Mouse (Mus musculus) CH12.LX (cell line): Measurements from ENCODE around the gene Akap2. TPM values are rescaled to one million over a fixed set of nuclear protein-coding genes. Genes with fewer than 3 reads are reported as not detected.

Experiments
- DNase-seq: peaks from one replicate; pipeline ENCODE4 v3.0.0-alpha.2; 2013; ENCODE audit errors: extremely low read depth
- H3K27ac ChIP-seq: 2 replicates; pipeline ENCODE4 v1.5.1; 2012; ENCODE audit warnings: low read depth, mild to moderate bottlenecking, control low read depth, moderate library complexity; ENCODE audit not compliant: insufficient read depth
- H3K27me3 ChIP-seq: replicated peaks from 2 replicates; pipeline ENCODE3; 2012; ENCODE audit warnings: inconsistent platforms
- H3K36me3 ChIP-seq, 2 experiments: replicated peaks in 1 of 2; 2 replicates each; pipeline versions ENCODE3 to v1.6.1; 2012; ENCODE audit warnings: inconsistent platforms in 1 of 2, low read length in 1 of 2, mild to moderate bottlenecking in 1 of 2, mixed read lengths in 1 of 2, moderate library complexity in 1 of 2; ENCODE audit not compliant: control insufficient read depth in 1 of 2, insufficient read depth in 1 of 2
- H3K4me1 ChIP-seq, 2 experiments: 2 replicates each; pipeline ENCODE4 v1.6.1; 2012; ENCODE audit warnings: inconsistent platforms in 1 of 2, moderate library complexity in 1 of 2; ENCODE audit not compliant: insufficient read depth in 2 of 2, control insufficient read depth in 1 of 2
- H3K4me2 ChIP-seq: 2 replicates; pipeline ENCODE4 v1.6.1; 2012; ENCODE audit warnings: low read depth, mild to moderate bottlenecking, control low read depth; ENCODE audit not compliant: poor library complexity, insufficient read depth, severe bottlenecking
- H3K4me3 ChIP-seq, 3 experiments: fragments of 150-350 bp in 1 of 3; sonication (generic) in 1 of 3; replicated peaks in 1 of 3; 2 replicates each; pipeline versions ENCODE3 to v1.5.1; 2011 to 2012; ENCODE audit warnings: low read depth in 2 of 3, low read length in 2 of 3, mild to moderate bottlenecking in 2 of 3, moderate library complexity in 2 of 3, control low read depth in 1 of 3, improper control_type of control experiment in 1 of 3, inconsistent platforms in 1 of 3, mixed read lengths in 1 of 3; ENCODE audit not compliant: poor library complexity in 1 of 3
- H3K79me2 ChIP-seq: replicated peaks from 2 replicates; pipeline ENCODE4 v1.6.1; 2012; ENCODE audit warnings: mild to moderate bottlenecking, moderate library complexity; ENCODE audit not compliant: control insufficient read depth, poor library complexity, insufficient read depth, severe bottlenecking; ENCODE audit errors: extremely low read depth
- H3K9ac ChIP-seq: 2 replicates; pipeline ENCODE4 v1.6.1; 2012; ENCODE audit warnings: low read depth, mild to moderate bottlenecking, control low read depth, moderate library complexity; ENCODE audit not compliant: insufficient read depth
- H3K9me3 ChIP-seq: replicated peaks from 2 replicates; pipeline ENCODE3; 2012; ENCODE audit warnings: low read length, inconsistent platforms, mixed read lengths
- BHLHE40 ChIP-seq: IDR thresholded peaks from 2 replicates; pipeline ENCODE4 v1.6.1; 2011; ENCODE audit warnings: mild to moderate bottlenecking, low read depth, low read length, improper control_type of control experiment
- CHD1 ChIP-seq: IDR thresholded peaks from 2 replicates; pipeline ENCODE4 v1.6.1; 2012; ENCODE audit warnings: low read depth, low read length, improper control_type of control experiment, inconsistent platforms
- CHD2 ChIP-seq: IDR thresholded peaks from 2 replicates; pipeline ENCODE4 v1.6.1; 2011; ENCODE audit warnings: low read length, improper control_type of control experiment
- CTCF ChIP-seq, 2 experiments: IDR thresholded peaks in 1 of 2; conservative IDR thresholded peaks in 1 of 2; 2 replicates each; pipeline ENCODE4 v1.5.1; 2011 to 2012; ENCODE audit warnings: low read depth in 2 of 2, low read length in 2 of 2, improper control_type of control experiment in 1 of 2, inconsistent platforms in 1 of 2, mild to moderate bottlenecking in 1 of 2, moderate library complexity in 1 of 2
- E2F4 ChIP-seq: IDR thresholded peaks from 2 replicates; pipeline ENCODE4 v1.6.1; 2011; ENCODE audit warnings: low read depth, low read length, improper control_type of control experiment; ENCODE audit not compliant: insufficient replicate concordance
- ELF1 ChIP-seq: IDR thresholded peaks from 2 replicates; pipeline ENCODE4 v1.6.1; 2014; ENCODE audit warnings: low read depth, mild to moderate bottlenecking, inconsistent platforms, low read length, improper control_type of control experiment
- EP300 ChIP-seq: IDR thresholded peaks from 2 replicates; pipeline ENCODE4 v1.6.1; 2011; ENCODE audit warnings: low read length, improper control_type of control experiment
- ETS1 ChIP-seq: conservative IDR thresholded peaks from 2 replicates; pipeline ENCODE4 v1.6.1; 2012; ENCODE audit warnings: low read depth, mild to moderate bottlenecking, inconsistent platforms, low read length, improper control_type of control experiment, moderate library complexity
- GABPA ChIP-seq: IDR thresholded peaks from 2 replicates; pipeline ENCODE4 v1.6.1; 2012; ENCODE audit warnings: low read depth, low read length, improper control_type of control experiment, inconsistent platforms; ENCODE audit not compliant: insufficient replicate concordance
- HCFC1 ChIP-seq: IDR thresholded peaks from 2 replicates; pipeline ENCODE4 v1.6.1; 2012; ENCODE audit warnings: low read depth, mild to moderate bottlenecking, inconsistent platforms, low read length, improper control_type of control experiment
- IRF4 ChIP-seq: IDR thresholded peaks from 2 replicates; pipeline ENCODE4 v1.6.1; 2014; ENCODE audit warnings: low read depth, mild to moderate bottlenecking, inconsistent platforms, low read length, improper control_type of control experiment
- JUND ChIP-seq: conservative IDR thresholded peaks from 2 replicates; pipeline ENCODE4 v1.6.1; 2011; ENCODE audit warnings: low read depth, low read length, improper control_type of control experiment
- MAFK ChIP-seq: IDR thresholded peaks from 2 replicates; pipeline ENCODE4 v1.6.1; 2011; ENCODE audit warnings: low read length, improper control_type of control experiment; ENCODE audit not compliant: insufficient replicate concordance
- MAX ChIP-seq: IDR thresholded peaks from 2 replicates; pipeline ENCODE4 v1.6.1; 2011; ENCODE audit warnings: low read length, improper control_type of control experiment
- MEF2A ChIP-seq: IDR thresholded peaks from 2 replicates; pipeline ENCODE4 v1.6.1; 2014; ENCODE audit warnings: low read depth, mild to moderate bottlenecking, inconsistent platforms, low read length, improper control_type of control experiment, borderline replicate concordance
- MXI1 ChIP-seq: IDR thresholded peaks from 2 replicates; pipeline ENCODE4 v1.6.1; 2011; ENCODE audit warnings: mild to moderate bottlenecking, low read depth, low read length, improper control_type of control experiment
- MYC ChIP-seq: IDR thresholded peaks from 2 replicates; pipeline ENCODE4 v1.6.1; 2011; ENCODE audit warnings: low read depth, mild to moderate bottlenecking, improper control_type of control experiment, low read length
- NRF1 ChIP-seq: IDR thresholded peaks from 2 replicates; pipeline ENCODE4 v1.6.1; 2014; ENCODE audit warnings: low read depth, mild to moderate bottlenecking, inconsistent platforms, low read length, improper control_type of control experiment, moderate library complexity
- PAX5 ChIP-seq: IDR thresholded peaks from 2 replicates; pipeline ENCODE4 v1.6.1; 2012; ENCODE audit warnings: low read length, inconsistent platforms, mixed read lengths
- POLR2AphosphoS2 ChIP-seq: IDR thresholded peaks from 2 replicates; pipeline ENCODE4 v1.6.1; 2011; ENCODE audit warnings: low read depth, low read length, improper control_type of control experiment
- RAD21 ChIP-seq: IDR thresholded peaks from 2 replicates; pipeline ENCODE4 v1.6.1; 2011; ENCODE audit warnings: low read depth, mild to moderate bottlenecking, low read length, improper control_type of control experiment, moderate library complexity
- RCOR1 ChIP-seq: conservative IDR thresholded peaks from 2 replicates; pipeline ENCODE4 v1.6.1; 2012; ENCODE audit warnings: low read depth, mild to moderate bottlenecking, inconsistent platforms, low read length, improper control_type of control experiment
- SIN3A ChIP-seq: IDR thresholded peaks from 2 replicates; pipeline ENCODE4 v1.6.1; 2012; ENCODE audit warnings: low read length, improper control_type of control experiment, inconsistent platforms
- SMC3 ChIP-seq: IDR thresholded peaks from 2 replicates; pipeline ENCODE4 v1.6.1; 2011; ENCODE audit warnings: low read depth, low read length, improper control_type of control experiment
- TCF12 ChIP-seq: IDR thresholded peaks from 2 replicates; pipeline ENCODE4 v1.6.1; 2014; ENCODE audit warnings: low read depth, mild to moderate bottlenecking, inconsistent platforms, low read length, improper control_type of control experiment
- UBTF ChIP-seq: IDR thresholded peaks from 2 replicates; pipeline ENCODE4 v1.6.1; 2012; ENCODE audit warnings: low read depth, mild to moderate bottlenecking, inconsistent platforms, low read length, improper control_type of control experiment, moderate library complexity
- USF1 ChIP-seq: IDR thresholded peaks from 2 replicates; pipeline ENCODE4 v1.6.1; 2014; ENCODE audit warnings: low read depth, mild to moderate bottlenecking, inconsistent platforms, low read length, improper control_type of control experiment
- USF2 ChIP-seq: conservative IDR thresholded peaks from 2 replicates; pipeline ENCODE4 v1.6.1; 2011; ENCODE audit warnings: low read depth, low read length, improper control_type of control experiment
- ZKSCAN1 ChIP-seq: IDR thresholded peaks from 2 replicates; pipeline ENCODE4 v1.6.1; 2012; ENCODE audit warnings: low read depth, inconsistent platforms, low read length, improper control_type of control experiment, borderline replicate concordance
- ZNF384 ChIP-seq: IDR thresholded peaks from 2 replicates; pipeline ENCODE4 v1.6.1; 2012; ENCODE audit warnings: low read depth, low read length, improper control_type of control experiment, inconsistent platforms
- dilution Hi-C: fragments of 300-500 bp; cut with MboI; formaldehyde crosslinking; loops from 2 replicates; pipeline ENCODE4 v1.14.3; 2020; ENCODE audit warnings: low sequenced_read_pairs; ENCODE audit not compliant: extremely low pct_unique_long_range_greater_than_20kb, extremely low pct_ligation_motif_present
- in situ Hi-C: fragments of 300-500 bp; cut with MboI; formaldehyde crosslinking; loops from 3 replicates; pipeline ENCODE4 v1.14.3; 2019; ENCODE audit warnings: low sequenced_read_pairs, low pct_ligation_motif_present, low pct_unique_long_range_greater_than_20kb, mixed read lengths
- polyA plus RNA-seq: library from polyadenylated mRNA; unstranded; fragments of >175 nt; gene quantifications from 2 replicates; pipeline ENCODE4 v1.2.1, GENCODE M21; 2012; ENCODE audit warnings: low read depth; ENCODE audit not compliant: insufficient read length
- total RNA-seq, 2 experiments: library from RNA; depleted of rRNA; stranded (reverse); fragments of 300-350 nt in 1 of 2; fragments of >200 nt in 1 of 2; gene quantifications; 2 replicates each; pipeline ENCODE4 v1.2.3; 2012 to 2014

Akap2 gene
- total and polyA plus RNA-seq, 3 experiments: 0.25 TPM; not detected in 2

DNA sequence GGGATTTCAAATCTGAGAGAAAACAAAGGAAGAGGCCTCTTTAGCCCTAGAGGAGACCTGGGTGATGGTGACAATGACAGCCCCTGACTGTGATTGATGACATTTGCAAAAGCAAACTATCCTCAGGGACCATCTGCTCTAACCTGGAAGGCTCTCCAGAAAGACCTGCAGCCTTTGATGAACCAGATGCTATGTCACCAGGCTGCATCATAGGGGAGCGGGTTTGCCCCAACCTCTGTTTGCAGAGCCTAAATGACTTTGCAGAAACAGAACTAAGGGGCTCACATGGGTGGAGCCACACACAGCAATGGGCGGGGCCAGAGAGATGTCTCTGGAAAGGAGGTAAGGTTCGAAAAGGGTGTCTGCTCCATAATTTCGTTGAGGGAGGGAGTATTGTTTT is 115.6 kb downstream of the Akap2 start:
- H3K4me1 ChIP-seq: peaks cover 0 to 5% of the 10 kb centered on the region in 2 experiments; a peak in 1 of 4 replicates
- H3K27me3 ChIP-seq: no peaks in the 10 kb centered on the region
- in situ Hi-C loops: no loop called here
- dilution Hi-C loops: no loop called here
- DNase-seq: no peak
- H3K36me3 ChIP-seq: no peaks in the 10 kb centered on the region
- no peak overlapping the region for H3K4me3 ChIP-seq
- no peak for TF ChIP-seq ELF1
- TF ChIP-seq BHLHE40: no peak
- no peak for TF ChIP-seq RCOR1
- TF ChIP-seq IRF4: no peak
- no peak for TF ChIP-seq E2F4
- TF ChIP-seq CHD1: no peak
- no peak for TF ChIP-seq MAX
- TF ChIP-seq POLR2AphosphoS2: no peak
- TF ChIP-seq HCFC1: no peak
- no peak for TF ChIP-seq ZKSCAN1
- TF ChIP-seq GABPA: no peak
- TF ChIP-seq MEF2A: no peak
- no peak for TF ChIP-seq ETS1
- no peak for TF ChIP-seq NRF1
- TF ChIP-seq EP300: no peak
- no peak for TF ChIP-seq JUND
- no peak for TF ChIP-seq PAX5
- TF ChIP-seq MYC: no peak
- no peak for TF ChIP-seq ZNF384
- no peak for TF ChIP-seq MAFK
- H3K79me2 ChIP-seq: no peaks in the 10 kb centered on the region
- H3K9me3 ChIP-seq: peaks cover 6% of the 10 kb centered on the region
- H3K27ac ChIP-seq: no peak overlapping the region
- no peak overlapping the region for H3K9ac ChIP-seq
- H3K4me2 ChIP-seq: no peak overlapping the region

DNA sequence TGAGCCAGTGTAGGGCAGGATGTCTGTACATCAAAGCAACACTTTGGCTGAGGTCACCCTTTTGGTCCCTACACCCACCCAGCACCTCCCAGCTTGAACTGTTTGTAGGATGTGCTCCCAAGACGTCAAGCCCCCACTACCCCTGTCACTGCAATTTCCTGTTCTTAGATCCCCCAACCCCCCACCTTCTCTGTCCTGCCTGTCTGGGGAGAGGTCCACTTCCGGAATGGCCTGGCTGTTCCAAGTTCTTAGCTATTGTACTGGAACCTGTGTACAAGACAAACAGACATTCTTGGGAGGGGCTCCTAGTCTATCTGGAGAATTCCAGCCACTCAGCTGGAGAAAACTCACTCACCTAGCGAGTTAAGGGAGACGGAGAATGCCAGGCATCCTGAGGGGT is 116.7 kb downstream of the Akap2 start:
- in situ Hi-C loops: no loop called here
- Histone ChIP-seq H3K36me3 (no peaks in the 10 kb centered on the region), H3K9me3 (peaks cover 6% of the 10 kb centered on the region), H3K9ac (no peak overlapping the region), H3K79me2 (no peaks in the 10 kb centered on the region), H3K4me3 (no peak overlapping the region), H3K27me3 (no peaks in the 10 kb centered on the region), H3K4me2 (no peak overlapping the region), H3K4me1 (peaks cover 0 to 5% of the 10 kb centered on the region in 2 experiments; a peak in 1 of 4 replicates), H3K27ac (no peak overlapping the region)
- dilution Hi-C loops: no loop called here
- no peak for DNase-seq
- TF ChIP-seq TCF12 (no peak), USF2 (no peak), RAD21 (no peak), UBTF (no peak), SIN3A (no peak), CHD2 (no peak), POLR2AphosphoS2 (no peak), ELF1 (no peak), CHD1 (no peak), SMC3 (no peak), HCFC1 (no peak), MXI1 (no peak), MAX (no peak), ZKSCAN1 (no peak), USF1 (no peak), CTCF (conservative IDR thresholded peaks at IDR 0.05 in 1 of 2, IDR thresholded peaks at IDR 0.05 in 1 of 2; ENCODE audit: low read depth in 2 of 2, low read length in 2 of 2) (no peak)
